Mouse (Mus musculus) forebrain, embryonic 15.5 days (tissue): ENCODE results near the gene Pla2g15. TPM values are rescaled to one million over a fixed set of nuclear protein-coding genes. Genes with fewer than 3 reads are reported as not detected.

Source experiments
- ATAC-seq: fragments of 200-750 bp; cut with Nextera tagmentation; replicated peaks from 2 replicates; pipeline ENCODE4 v1.8.0; 2017; ENCODE audit warnings: mild to moderate bottlenecking, moderate TSS enrichment, moderate library complexity
- H3K27ac ChIP-seq: fragments of 300-500 bp; sonication (generic); replicated peaks from 2 replicates; pipeline ENCODE4 v1.5.1; 2015; ENCODE audit warnings: mild to moderate bottlenecking, inconsistent platforms
- H3K27me3 ChIP-seq: fragments of 300-500 bp; sonication (generic); 2 replicates; pipeline ENCODE4 v1.6.1; 2015; ENCODE audit warnings: inconsistent platforms
- H3K36me3 ChIP-seq: fragments of 300-500 bp; sonication (generic); 2 replicates; pipeline ENCODE4 v1.6.1; 2015; ENCODE audit warnings: mild to moderate bottlenecking, inconsistent platforms
- H3K4me1 ChIP-seq: fragments of 300-500 bp; sonication (generic); 2 replicates; pipeline ENCODE4 v1.6.1; 2015; ENCODE audit warnings: inconsistent platforms
- H3K4me2 ChIP-seq: fragments of 300-500 bp; sonication (generic); replicated peaks from 2 replicates; pipeline ENCODE4 v1.6.1; 2015; ENCODE audit warnings: mild to moderate bottlenecking, inconsistent platforms
- H3K4me3 ChIP-seq: fragments of 300-500 bp; sonication (generic); 2 replicates; pipeline ENCODE4 v1.5.1; 2015; ENCODE audit warnings: mild to moderate bottlenecking, inconsistent platforms
- H3K9ac ChIP-seq: fragments of 300-500 bp; sonication (generic); replicated peaks from 2 replicates; pipeline ENCODE4 v1.6.1; 2015; ENCODE audit warnings: mild to moderate bottlenecking, inconsistent platforms
- H3K9me3 ChIP-seq: fragments of 300-500 bp; sonication (generic); 2 replicates; pipeline ENCODE4 v1.6.1; 2016; ENCODE audit warnings: inconsistent platforms
- whole genome bisulfite sequencing: fragments of 180-500 bp; shearing (Covaris S2); methylation state at CpG from one replicate; pipeline ENCODE4 v1.1.7; 2015; ENCODE audit warnings: mixed read lengths; 5-methylcytosine and 5-hydroxymethylcytosine counted together
- polyA plus RNA-seq: library from polyadenylated mRNA; unstranded; fragments of >200 nt; fragmentation: Nextera tagmentation; extraction: Ambion mirVana; gene quantifications from 2 replicates; pipeline ENCODE4 v1.2.1, GENCODE M21; 2015

Gene Pla2g15
- polyA plus RNA-seq, result 16.6 and 20.1 TPM in 2 replicates

DNA sequence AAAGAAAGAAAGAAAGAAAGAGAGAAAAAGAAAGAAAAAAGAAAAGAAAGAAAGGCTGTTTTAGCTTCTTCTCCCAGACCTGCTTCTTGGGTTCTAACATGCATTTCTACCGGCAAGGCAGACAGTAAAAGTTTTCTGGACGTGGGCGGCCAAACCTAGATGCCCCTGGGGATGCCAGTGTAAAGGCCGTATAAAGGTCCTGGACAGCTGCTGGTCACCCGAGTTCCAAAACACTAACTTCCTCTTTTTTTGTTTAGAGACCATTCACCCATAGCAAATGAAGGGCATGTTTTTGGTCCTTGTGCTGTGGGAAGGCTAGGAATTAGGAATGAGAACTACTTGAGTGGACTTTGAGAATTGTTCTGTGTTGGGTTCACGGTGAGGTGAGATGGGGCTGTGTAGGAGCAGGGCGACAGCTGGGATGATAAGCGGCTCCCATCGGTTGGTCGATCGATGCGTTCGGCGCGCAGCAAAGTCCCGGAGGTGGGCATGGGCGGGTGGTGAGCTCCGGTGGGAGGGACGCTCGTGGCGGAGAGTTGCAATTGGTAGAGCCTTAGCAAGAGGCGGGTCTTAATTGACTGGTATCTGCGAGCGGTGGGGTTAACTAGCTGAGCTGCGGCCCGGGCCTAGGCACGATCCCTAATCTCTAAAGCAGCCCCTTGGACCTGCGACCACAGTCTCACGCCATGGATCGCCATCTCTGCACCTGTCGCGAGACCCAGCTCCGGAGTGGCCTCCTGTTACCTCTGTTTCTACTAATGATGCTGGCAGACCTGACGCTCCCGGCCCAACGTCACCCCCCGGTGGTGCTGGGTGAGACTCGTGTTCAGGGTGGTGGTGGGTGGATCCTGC is at the start of gene Pla2g15:
Gene Pla2g15 (plus strand): TSS at position 599 of the 852 bp plus-strand sequence.
- Histone ChIP-seq H3K9me3 (no peaks in the 10 kb centered on the region), H3K9ac (peak within 1 kb of the TSS; percentile 89), H3K36me3 (0 out of 2 replicates have a peak, but pooled peaks cover 7% of the 10 kb centered on the region), H3K4me3 (peak within 1 kb of the TSS; percentile 90), H3K27me3 (no peaks in the 10 kb centered on the region), H3K4me2 (peak within 1 kb of the TSS; percentile 83), H3K27ac (peak within 1 kb of the TSS; percentile 41; the same call in 1 of the 2 replicates), H3K4me1 (peaks cover 19% of the 10 kb centered on the region)
- ATAC-seq, result peak; percentile 99
- 2% methylated on average over 38 of the region's 38 CpGs for whole genome bisulfite sequencing

DNA sequence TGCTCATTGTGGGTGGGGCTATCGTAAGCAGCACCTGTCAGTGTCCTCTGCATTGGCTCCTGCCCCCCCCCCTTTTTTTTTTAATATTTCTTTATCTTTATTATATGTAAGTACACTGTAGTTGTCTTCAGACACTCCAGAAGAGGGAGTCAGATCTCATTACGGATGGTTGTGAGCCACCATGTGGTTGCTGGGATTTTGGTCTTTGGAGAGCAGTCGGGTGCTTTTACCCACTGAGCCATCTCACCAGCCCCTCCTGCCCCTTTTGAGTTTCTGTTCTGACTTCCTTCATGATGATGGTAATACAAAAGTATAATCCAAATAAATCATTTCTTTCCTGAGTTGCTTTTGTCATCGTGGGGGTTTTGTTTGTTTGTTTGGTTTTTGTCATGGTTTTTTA is 47.9 kb upstream of the Pla2g15 start:
- Histone ChIP-seq H3K27ac (no peak overlapping the region), H3K9ac (no peak overlapping the region), H3K27me3 (no peaks in the 10 kb centered on the region), H3K4me1 (no peaks in the 10 kb centered on the region), H3K4me3 (no peak overlapping the region), H3K9me3 (no peaks in the 10 kb centered on the region), H3K36me3 (peaks cover 25% of the 10 kb centered on the region), H3K4me2 (no peak overlapping the region)
- ATAC-seq, result no peak
- 91% methylated on average over 4 of the region's 4 CpGs for WGBS

DNA sequence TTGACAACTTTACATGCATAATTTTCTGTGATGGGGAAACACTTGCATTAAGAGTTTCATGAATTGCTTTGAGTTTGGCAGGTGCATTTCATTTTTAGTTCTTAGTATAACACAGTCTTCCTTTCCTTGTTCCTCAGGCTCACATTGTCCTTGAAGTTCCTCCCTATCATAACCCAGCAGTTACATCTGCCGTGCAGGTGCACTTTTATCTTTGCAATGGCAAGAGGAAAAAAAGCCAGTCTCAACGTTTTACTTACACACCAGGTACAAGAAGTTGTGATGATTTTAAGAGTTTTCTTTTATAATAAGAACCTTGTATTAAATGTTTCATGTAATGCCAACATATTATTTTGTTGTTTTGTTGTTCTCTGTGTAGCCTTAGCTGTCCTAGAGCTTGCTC is 46.3 kb upstream of the Pla2g15 start:
- H3K9me3 ChIP-seq, result no peaks in the 10 kb centered on the region
- WGBS, result 99% methylated on average over 2 of the region's 2 CpGs
- H3K36me3 ChIP-seq, result peaks cover 35% of the 10 kb centered on the region
- no peak for ATAC-seq
- H3K4me2 ChIP-seq, result no peak overlapping the region
- no peak overlapping the region for H3K4me3 ChIP-seq
- no peaks in the 10 kb centered on the region for H3K4me1 ChIP-seq
- no peaks in the 10 kb centered on the region for H3K27me3 ChIP-seq
- no peak overlapping the region for H3K9ac ChIP-seq
- H3K27ac ChIP-seq, result no peak overlapping the region

DNA sequence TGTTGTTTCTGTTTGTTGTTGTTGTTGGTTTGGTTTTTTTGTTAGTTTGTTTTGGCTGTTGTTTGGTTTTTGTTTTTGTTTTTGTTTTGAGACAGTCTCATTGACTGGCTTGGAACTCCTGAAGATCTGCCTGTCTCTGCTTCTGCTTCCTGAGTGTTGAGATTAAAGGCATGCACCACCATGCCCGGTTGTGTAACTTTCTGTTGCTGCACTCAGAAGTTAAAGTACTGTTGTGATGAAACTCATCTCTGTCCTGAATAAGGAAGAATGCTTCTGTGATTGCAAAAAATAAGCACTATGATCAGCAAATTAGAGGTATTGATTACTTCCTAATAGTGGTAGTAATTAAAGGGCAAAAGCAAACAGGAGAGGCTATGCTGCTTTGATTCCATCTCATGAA is 44.0 kb upstream of the Pla2g15 start:
- H3K9me3 ChIP-seq, result no peaks in the 10 kb centered on the region
- no peak overlapping the region for H3K4me2 ChIP-seq
- no peaks in the 10 kb centered on the region for H3K4me1 ChIP-seq
- H3K9ac ChIP-seq, result no peak overlapping the region
- no peaks in the 10 kb centered on the region for H3K27me3 ChIP-seq
- no peak overlapping the region for H3K4me3 ChIP-seq
- H3K36me3 ChIP-seq, result peaks cover 37% of the 10 kb centered on the region
- H3K27ac ChIP-seq, result no peak overlapping the region
- WGBS, result 95% methylated on average over 1 of the region's 1 CpGs
- ATAC-seq, result no peak

GRCm38 (mm10) chr8:106108080-106108479 is 42.1 kb upstream of the Pla2g15 start:
- no peak overlapping the region for H3K4me2 ChIP-seq
- no peaks in the 10 kb centered on the region for H3K9me3 ChIP-seq
- H3K9ac ChIP-seq, result no peak overlapping the region
- WGBS, result 95% methylated on average over 4 of the region's 4 CpGs
- H3K4me1 ChIP-seq, result no peaks in the 10 kb centered on the region
- H3K4me3 ChIP-seq, result no peak overlapping the region
- ATAC-seq, result no peak
- no peaks in the 10 kb centered on the region for H3K27me3 ChIP-seq
- no peak overlapping the region for H3K27ac ChIP-seq
- peaks cover 35% of the 10 kb centered on the region for H3K36me3 ChIP-seq

- H3K9me3 ChIP-seq, result no peaks in the 10 kb centered on the region
- H3K9ac ChIP-seq, result no peak overlapping the region
- H3K4me1 ChIP-seq, result no peaks in the 10 kb centered on the region
- ATAC-seq, result no peak
- H3K27me3 ChIP-seq, result no peaks in the 10 kb centered on the region
- H3K4me3 ChIP-seq, result no peak overlapping the region
- peaks cover 31% of the 10 kb centered on the region for H3K36me3 ChIP-seq
- H3K4me2 ChIP-seq, result no peak overlapping the region
- 94% methylated on average over 3 of the region's 3 CpGs for WGBS
- no peak overlapping the region for H3K27ac ChIP-seq
These were observed 41.5 kb upstream of the Pla2g15 start for GRCm38 (mm10) chr8:106108729-106109128.

- H3K27ac ChIP-seq, result no peak overlapping the region
- H3K4me2 ChIP-seq, result no peak overlapping the region
- 78% methylated on average over 2 of the region's 2 CpGs for WGBS
- H3K4me1 ChIP-seq, result no peaks in the 10 kb centered on the region
- peaks cover 25% of the 10 kb centered on the region for H3K36me3 ChIP-seq
- no peak overlapping the region for H3K4me3 ChIP-seq
- no peaks in the 10 kb centered on the region for H3K27me3 ChIP-seq
- no peaks in the 10 kb centered on the region for H3K9me3 ChIP-seq
- no peak for ATAC-seq
- H3K9ac ChIP-seq, result no peak overlapping the region
These were observed 38.2 kb upstream of the Pla2g15 start for GRCm38 (mm10) chr8:106112041-106112440.

- H3K9ac ChIP-seq, result no peak overlapping the region
- ATAC-seq, result no peak
- H3K4me2 ChIP-seq, result no peak overlapping the region
- H3K36me3 ChIP-seq, result peaks cover 25% of the 10 kb centered on the region
- H3K9me3 ChIP-seq, result no peaks in the 10 kb centered on the region
- H3K4me1 ChIP-seq, result no peaks in the 10 kb centered on the region
- H3K4me3 ChIP-seq, result no peak overlapping the region
- 88% methylated on average over 1 of the region's 1 CpGs for WGBS
- H3K27ac ChIP-seq, result no peak overlapping the region
- H3K27me3 ChIP-seq, result no peaks in the 10 kb centered on the region
These were observed 37.7 kb upstream of the Pla2g15 start for GRCm38 (mm10) chr8:106112514-106112913.

DNA sequence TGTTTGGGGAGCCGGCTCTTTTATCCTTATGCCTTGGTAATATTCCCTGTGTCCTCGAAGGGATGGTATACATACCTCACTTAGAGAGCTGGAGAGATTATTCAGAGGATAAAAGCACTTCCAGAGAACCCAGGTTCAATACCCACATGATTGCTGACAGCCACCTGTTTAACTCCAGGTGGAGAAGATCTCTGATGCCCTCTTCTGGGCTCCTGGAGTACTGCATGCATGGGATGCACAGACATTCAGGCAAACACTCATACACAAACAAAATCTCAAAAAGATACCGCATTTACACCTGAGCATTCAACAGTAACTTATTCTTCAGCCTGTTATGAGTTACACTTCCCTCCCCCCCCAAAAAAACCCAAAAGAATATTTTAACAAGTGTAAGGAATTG is 34.3 kb upstream of the Pla2g15 start:
- H3K4me1 ChIP-seq, result no peaks in the 10 kb centered on the region
- no peaks in the 10 kb centered on the region for H3K27me3 ChIP-seq
- H3K36me3 ChIP-seq, result peaks cover 6% of the 10 kb centered on the region; the same call in 1 of the 2 replicates
- no peak overlapping the region for H3K27ac ChIP-seq
- no peak overlapping the region for H3K4me3 ChIP-seq
- no peak overlapping the region for H3K9ac ChIP-seq
- no peak overlapping the region for H3K4me2 ChIP-seq
- WGBS, result 97% methylated on average over 3 of the region's 3 CpGs
- no peaks in the 10 kb centered on the region for H3K9me3 ChIP-seq
- ATAC-seq, result no peak

DNA sequence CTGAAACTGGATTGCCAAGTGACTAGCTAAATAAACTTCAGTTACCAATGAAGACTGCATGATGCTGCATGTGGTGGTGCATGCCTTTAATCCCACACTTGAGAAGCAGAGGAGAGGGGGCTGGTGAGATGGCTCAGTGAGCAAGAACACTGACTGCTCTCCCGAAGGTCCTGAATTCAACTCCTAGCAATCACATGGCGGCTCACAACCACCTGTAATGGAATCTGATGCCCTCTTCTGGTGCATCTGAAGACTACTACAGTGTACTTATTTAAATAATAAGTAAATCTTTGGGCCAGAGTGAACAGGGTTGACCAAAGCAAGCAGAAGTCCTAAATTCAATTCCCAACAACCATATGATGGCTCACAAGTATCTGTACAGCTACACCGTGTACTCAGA is 26.8 kb upstream of the Pla2g15 start:
- Histone ChIP-seq H3K27ac (no peak overlapping the region), H3K9me3 (no peaks in the 10 kb centered on the region), H3K4me2 (no peak overlapping the region), H3K36me3 (peaks cover 7% of the 10 kb centered on the region; the same call in 1 of the 2 replicates), H3K4me3 (no peak overlapping the region), H3K4me1 (no peaks in the 10 kb centered on the region), H3K27me3 (no peaks in the 10 kb centered on the region), H3K9ac (no peak overlapping the region)
- no peak for ATAC-seq
- 77% methylated on average over 3 of the region's 3 CpGs for WGBS

GRCm38 (mm10) chr8:106126055-106126454 is 24.1 kb upstream of the Pla2g15 start:
- Histone ChIP-seq H3K4me2 (no peak overlapping the region), H3K9me3 (no peaks in the 10 kb centered on the region), H3K27me3 (no peaks in the 10 kb centered on the region), H3K9ac (no peak overlapping the region), H3K4me3 (no peak overlapping the region), H3K36me3 (peaks cover 20% of the 10 kb centered on the region), H3K27ac (no peak overlapping the region), H3K4me1 (no peaks in the 10 kb centered on the region)
- ATAC-seq, result no peak
- 100% methylated on average over 1 of the region's 1 CpGs for WGBS

DNA sequence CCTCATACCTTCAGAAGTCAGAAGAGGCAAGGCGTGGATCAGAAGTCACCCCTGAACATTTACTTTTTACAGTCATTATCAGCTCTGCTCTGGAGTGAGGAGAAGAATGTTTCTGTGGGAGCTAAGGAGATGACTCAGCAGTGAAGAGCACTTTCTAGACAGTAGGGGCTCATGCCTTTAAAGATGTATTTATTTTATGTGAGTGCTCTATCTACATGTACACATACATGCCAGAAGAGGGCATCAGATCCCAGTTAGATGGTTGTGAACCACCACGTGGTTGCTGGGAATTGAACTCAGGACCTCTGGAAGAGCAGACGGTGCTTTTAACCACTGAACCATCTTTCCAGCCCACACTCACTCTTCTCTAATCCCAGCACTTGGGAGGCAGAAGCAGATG is 23.1 kb upstream of the Pla2g15 start:
- 76% methylated on average over 3 of the region's 3 CpGs for WGBS
- ATAC-seq, result no peak

More for the DNA sequence above, 23.1 kb upstream of the Pla2g15 start:
- Histone ChIP-seq H3K27ac (no peak overlapping the region), H3K4me1 (no peaks in the 10 kb centered on the region), H3K4me3 (no peak overlapping the region), H3K9me3 (no peaks in the 10 kb centered on the region), H3K36me3 (peaks cover 20% of the 10 kb centered on the region), H3K9ac (no peak overlapping the region), H3K4me2 (no peak overlapping the region), H3K27me3 (no peaks in the 10 kb centered on the region)
